Mouse (Mus musculus): ENCODE measurements around the gene Vps41.

- TF ChIP-seq USF1 (IDR thresholded peaks at IDR 0.05; ENCODE audit: low read depth) (no peak), MAX (IDR thresholded peaks at IDR 0.05) (no peak), CTCF (IDR thresholded peaks at IDR 0.05; ENCODE audit: control insufficient read depth, insufficient read depth, insufficient read length) (no peak), MYOD1 (IDR thresholded peaks at IDR 0.05; ENCODE audit: control insufficient read depth, insufficient read length, low read depth) (no peak)
Observed at GRCm38 (mm10) chr13:18841752-18842282, 124.7 kb downstream of the Vps41 start.
